Mouse (Mus musculus) CH12.LX (cell line): ENCODE results near the gene Vpreb1.

Experiments
- BHLHE40 ChIP-seq: IDR thresholded peaks from 2 replicates; pipeline ENCODE4 v1.6.1; 2011; ENCODE audit warnings: mild to moderate bottlenecking, low read depth, low read length, improper control_type of control experiment
- KAT2A ChIP-seq: IDR thresholded peaks from 2 replicates; pipeline ENCODE4 v1.6.1; 2012; ENCODE audit warnings: low read length, improper control_type of control experiment, inconsistent platforms; ENCODE audit not compliant: insufficient replicate concordance

DNA sequence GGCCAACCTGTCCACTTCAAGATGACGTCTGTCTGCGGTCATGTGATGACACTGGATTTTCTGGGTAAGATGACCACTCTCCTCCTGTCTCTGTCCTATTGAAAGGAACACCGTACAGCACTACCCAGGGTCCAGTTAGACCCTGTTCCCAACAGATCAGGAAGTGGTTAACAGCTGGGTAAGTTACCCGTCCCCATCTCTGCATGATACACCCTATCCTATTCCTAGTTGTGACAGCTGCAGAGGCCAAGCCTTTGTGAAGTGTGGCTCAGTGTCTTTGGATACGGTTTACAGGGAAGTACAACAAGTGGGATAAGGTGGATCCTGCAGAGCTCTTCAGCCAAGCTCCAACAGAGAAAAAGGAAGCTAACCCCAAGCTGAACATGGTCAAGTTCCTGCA is 8.4 kb upstream of the Vpreb1 start:
- TF ChIP-seq KAT2A: no peak
- no peak for TF ChIP-seq BHLHE40
